Mouse (Mus musculus): ENCODE data around the gene Prkcb. TPM values are rescaled to one million over a fixed set of nuclear protein-coding genes. Genes with fewer than 3 reads are reported as not detected.

The Prkcb gene
- total RNA-seq, 2 experiments from 2014 or later, result 2.1 to 3.0 TPM

- DNase-seq, result no peak
Measured at GRCm38 (mm10) chr7:122290771-122291170, 2.2 kb downstream of the Prkcb start.

DNA sequence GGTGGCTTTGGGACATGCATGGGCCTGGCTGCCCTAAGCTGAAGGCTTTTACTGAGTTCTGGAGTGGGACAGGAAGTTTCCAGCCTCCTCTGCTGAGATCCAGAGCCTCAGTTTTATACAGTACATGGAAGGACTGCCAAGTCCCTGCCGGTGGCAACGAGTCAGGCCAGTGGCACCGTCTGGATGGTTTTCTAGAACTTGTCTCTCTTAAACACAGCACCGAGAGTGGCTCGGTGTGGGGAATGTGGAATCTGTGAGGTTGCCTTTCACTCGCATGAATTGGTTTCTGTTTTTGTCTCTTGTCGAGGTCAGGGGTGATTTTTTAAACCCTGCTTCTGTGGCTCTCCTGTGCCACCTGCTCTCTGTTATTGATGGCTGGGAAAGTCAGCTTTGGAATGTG is 3.6 kb downstream of the Prkcb start:
- no peak for DNase-seq

DNA sequence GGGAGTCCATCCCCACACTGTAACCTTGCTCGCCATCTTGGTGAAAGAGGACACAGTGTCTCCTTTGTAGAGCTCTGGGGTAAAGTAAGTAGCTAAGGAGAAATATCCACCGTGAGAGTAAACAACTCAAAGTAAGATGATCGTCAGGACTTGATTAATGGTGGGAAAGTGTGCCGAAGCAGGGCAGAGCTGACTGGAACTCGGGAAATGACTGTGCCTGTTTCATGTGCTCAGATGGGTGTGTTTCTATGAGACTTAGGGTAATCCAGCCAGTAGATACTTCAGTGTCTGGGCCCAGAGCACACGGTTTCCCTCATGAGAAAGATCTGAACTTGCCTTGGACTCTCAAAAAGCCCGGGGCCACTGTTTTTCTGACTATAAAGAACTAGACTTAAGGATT is 5.6 kb downstream of the Prkcb start:
- DNase-seq, result no peak

DNA sequence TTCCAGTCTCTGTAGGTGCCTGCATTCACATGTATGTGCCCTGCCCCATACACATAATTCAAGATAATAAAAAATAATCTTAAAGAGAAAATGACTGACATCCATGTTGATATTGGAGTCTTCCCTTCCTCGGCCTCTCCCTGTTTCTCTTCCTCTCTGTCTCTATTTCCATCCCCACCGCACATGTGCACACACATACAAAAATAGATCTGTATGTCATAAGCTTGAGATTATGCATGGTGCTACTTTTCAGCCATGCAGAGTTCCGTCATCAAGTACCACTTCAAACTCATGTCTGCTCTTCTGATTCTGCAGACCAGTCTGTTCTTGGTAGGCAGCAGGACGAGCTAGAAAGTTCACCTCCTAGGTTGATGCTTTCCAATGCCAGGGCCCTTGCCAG is 6.8 kb downstream of the Prkcb start:
- no peak for DNase-seq

DNA sequence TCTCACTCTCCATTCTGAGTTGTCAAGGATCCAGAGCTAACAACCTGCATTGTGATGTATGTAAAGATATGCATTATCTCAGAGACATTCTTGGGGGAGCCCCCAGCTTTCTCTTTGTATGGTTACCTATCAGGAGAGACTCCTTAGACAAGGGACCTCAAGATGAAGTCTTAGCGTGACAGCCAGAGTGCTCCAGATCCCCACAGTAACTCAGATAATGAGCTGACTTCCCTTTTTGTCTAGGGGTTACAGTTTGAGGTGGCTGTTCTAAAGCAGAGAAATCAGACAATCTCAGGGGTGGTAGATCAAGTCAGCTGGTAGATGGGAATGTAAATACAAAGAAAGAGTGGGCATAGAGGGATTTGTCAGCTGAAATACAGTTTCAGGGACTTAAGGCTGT is 7.8 kb downstream of the Prkcb start:
- no peak for DNase-seq

- no peak for DNase-seq
Measured at GRCm38 (mm10) chr7:122296805-122297204, 8.3 kb downstream of the Prkcb start.

GRCm38 (mm10) chr7:122297627-122298026 is 9.1 kb downstream of the Prkcb start:
- no peak for DNase-seq

GRCm38 (mm10) chr7:122298715-122299114 is 10.2 kb downstream of the Prkcb start:
- no peak for DNase-seq

DNA sequence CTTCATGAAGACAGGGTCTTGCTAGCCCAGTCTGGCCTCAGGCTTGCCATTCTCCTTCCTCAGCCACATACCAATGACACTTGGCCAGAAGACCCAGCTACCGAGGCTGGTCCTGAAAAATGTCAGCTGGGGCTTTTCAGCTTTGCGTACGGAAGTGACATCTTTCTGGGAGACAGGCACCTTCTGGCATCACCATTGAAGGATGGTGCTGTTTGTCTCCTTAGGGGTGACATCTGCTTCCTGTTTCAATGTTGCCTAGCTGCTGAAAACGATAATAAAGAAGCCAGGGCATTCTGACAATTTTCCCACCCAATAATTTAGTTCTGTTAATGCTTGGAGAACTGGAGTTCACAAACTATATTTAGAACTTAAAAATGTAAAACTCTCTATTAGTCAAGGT is 12.0 kb downstream of the Prkcb start:
- DNase-seq, result no peak

DNA sequence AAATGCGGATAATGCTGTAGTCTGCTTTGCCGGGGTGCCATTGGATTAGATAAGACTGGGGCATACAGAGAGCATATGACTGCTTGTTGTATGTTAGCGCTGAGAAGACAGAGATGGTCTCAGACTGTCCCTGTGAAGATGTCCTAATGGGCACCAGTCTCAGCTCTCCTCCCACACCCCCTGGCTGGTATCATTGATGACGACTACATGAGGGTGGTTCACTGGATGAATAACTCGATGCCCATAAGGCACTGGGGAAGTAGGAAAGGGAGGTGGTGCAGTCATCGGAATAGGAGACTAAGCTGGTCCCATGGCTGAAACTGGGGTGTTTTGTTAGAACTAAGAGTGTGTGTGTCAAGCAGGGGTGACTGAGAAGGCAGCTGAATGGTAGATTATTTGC is 14.0 kb downstream of the Prkcb start:
- DNase-seq, result no peak

GRCm38 (mm10) chr7:122303988-122304387 is 15.4 kb downstream of the Prkcb start:
- DNase-seq, result no peak

GRCm38 (mm10) chr7:122304521-122304920 is 16.0 kb downstream of the Prkcb start:
- no peak for DNase-seq

DNA sequence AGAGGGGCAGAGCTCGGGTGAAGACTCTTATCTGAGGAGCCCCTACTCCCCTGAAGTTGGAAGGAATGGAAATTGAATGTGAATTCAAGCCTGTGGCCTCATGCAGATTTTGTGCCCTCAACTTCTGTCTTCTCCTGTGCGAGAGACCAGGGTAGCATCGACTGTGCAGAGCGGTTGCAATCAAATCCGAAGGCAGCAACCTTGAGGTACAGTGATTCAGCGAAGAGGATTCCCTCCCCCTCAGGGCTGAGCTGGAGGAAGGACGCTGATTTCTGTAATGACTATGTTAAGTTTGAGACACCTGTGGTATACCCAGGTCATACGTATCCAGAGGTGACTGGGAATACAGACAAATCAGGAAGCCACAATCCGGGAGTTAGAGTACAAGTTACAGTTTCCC is 18.7 kb downstream of the Prkcb start:
- no peak for DNase-seq

GRCm38 (mm10) chr7:122308661-122309060 is 20.1 kb downstream of the Prkcb start:
- DNase-seq, result no peak

DNA sequence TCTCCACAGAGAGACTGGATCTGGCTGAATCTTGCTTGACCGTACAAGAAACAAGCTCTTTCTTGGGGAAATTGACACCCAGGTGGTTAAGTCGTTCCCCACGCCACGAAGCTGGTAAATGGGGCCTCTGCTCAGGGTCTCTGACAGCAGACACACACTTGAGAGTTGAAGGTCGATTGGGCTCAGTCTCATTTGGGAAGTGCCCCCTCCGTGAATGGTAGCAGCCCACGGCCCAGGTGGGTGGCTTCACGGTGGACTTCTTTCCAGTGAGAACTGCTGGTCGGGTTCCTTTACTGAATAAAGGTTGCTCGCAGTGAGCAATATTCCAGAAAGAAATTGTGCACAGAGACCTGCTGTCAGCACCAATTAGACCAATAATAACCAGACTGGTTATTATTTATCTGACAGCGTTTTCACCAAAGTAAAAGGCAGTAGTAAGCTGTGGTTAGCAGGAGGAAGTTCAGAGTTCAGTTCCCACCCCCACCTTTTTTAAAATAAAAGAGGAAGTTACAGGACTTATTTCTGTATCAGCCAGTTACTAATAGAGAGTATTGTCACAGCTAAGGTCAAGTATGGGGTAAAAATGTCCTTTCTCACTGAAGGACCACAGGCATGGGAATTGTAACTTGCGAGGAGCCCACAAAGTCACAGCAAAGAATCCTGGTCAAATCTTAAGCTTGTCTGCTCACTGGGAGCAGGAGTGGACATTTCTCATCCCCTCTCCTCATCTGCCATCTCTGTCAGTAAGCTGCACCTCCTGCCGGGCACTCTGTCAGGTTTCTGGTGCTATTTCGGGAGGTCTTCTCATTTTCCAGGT is 21.6 kb downstream of the Prkcb start:
- DNase-seq, result no peak

- no peak for DNase-seq
Measured at GRCm38 (mm10) chr7:122310726-122311018, 22.1 kb downstream of the Prkcb start.

DNA sequence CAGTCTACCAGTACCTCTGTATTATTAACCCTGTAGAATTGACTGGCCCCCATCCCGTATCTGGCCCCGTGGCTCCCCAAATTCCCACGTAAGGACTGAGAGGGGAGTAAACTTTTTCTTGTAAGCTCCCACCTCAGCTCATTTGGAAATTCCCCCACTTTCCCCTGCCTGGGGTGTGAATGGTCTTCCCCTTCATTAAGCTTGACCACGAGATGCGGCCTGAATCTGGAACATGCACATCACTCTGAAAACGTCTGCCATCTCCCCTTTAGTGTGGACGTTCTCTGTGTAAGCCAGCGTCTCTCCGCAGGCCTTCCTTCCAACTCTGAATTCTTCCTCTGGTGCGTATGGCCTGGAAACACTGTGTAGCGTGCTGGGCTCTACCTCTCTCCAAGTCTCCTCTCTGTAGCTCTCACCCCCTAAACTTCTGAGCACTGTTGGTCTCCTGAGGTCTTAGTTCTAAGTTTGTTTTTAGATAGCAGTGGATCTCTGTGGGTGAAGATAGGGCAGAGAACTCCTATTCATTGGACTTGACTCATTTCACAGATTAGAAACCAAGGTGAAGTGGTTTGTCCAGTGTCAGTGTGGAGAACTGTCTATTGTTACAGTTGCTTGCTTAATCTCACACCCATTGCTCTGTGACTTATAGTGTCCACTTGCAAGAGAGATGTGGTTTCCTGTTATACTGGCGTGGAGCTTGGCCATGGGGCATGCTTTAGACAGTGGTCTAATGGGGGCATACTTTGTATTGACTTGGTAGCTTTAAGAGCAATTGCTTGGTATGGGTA is 25.3 kb downstream of the Prkcb start:
- no peak for DNase-seq

GRCm38 (mm10) chr7:122315720-122316331 is 27.3 kb downstream of the Prkcb start:
- no peak for DNase-seq

DNA sequence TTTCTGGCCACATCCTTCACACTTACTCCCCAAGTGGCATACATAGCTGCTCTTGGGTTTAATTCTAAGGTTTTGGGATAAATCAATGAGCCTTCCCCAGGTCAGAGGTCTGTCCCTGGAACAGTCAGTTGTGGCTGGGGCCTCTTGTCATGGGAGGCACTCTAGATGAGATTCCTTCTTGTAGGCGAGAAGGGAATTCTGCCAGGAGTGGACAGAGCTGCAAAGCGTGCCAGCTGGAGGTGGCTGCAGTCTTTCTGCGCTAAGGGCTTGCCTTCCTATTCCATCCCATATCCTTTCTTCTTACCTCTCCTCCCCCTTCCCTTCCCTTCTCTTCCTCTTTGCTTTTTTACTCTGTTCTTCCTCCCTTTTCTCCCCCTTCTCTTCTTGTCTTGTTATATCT is 28.1 kb downstream of the Prkcb start:
- peak; percentile 12 for DNase-seq

GRCm38 (mm10) chr7:122317485-122317884 is 28.9 kb downstream of the Prkcb start:
- DNase-seq, result no peak

DNA sequence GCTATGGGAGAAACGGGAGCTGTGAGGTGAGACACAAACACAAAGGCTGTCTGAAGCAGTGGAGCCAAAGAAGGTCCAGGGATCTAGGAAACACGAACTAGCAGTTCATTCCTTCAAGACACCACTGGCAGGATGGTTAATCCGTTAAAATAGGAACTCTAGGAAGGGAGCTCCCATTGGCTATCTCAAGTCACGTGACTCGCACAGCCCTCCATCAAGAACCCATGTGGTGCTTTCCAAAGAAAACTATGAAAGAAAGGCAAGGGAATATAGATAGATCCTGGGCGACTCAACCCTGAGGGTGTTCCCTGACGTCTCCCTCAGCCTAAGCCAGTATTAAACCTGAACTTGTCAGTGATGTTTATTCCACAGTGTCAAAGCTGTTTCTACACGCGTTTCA is 31.0 kb downstream of the Prkcb start:
- DNase-seq, result no peak

- no peak for DNase-seq
Measured at GRCm38 (mm10) chr7:122320843-122321544, 32.4 kb downstream of the Prkcb start.

Measured in heart, postnatal 4 days (tissue).